Mouse (Mus musculus) R1 (cell line): Measurements from ENCODE around the gene Esam.

Experiments used
- DNase-seq: peaks from one replicate; pipeline ENCODE4 v3.0.0-alpha.2; 2018; ENCODE audit warnings: low read depth, low spot score

Gene Esam

DNA sequence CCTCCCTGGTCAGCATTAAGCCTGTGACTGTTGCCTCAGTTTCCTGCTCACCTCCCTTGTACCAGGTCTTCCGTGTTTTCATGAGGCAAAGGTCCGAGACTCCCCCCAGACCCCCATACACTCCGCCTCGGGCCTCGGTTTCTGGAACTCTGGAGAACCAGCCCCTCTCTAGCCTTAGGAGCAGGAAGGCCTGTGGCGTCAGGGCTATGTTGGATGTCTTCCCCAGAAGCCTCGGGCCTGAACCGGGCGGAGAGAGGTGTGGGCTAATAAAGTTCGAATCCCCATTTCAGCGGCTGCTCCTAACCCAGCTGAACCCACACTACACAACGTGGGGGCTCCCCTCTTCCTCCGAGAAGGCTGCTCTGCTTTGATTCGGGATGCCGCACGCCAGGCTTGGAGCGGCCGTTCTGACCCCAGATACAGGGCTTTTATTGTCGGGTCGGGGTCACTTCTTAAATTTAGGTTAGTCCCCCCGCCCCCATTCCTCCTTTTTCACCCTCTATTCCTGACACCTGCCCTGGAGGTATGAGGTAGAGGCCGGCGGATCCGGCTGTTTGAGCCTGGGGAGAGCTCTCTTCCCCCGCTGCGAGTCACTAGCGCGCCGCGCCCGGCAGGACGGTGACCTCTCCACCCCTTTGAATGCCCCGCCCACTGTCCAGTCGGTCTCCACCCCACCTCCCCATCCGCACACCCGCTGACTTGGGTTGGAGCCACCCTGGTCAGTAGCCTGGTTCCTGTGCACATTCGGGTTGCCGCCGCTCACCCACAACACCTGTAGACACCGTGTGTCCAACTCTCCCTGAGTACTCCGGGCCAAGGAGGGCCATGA is at the start of gene Esam:
TSS of gene Esam (plus strand) at position 683 of the 829 bp plus-strand sequence.
- peak; percentile 48 for DNase-seq

DNA sequence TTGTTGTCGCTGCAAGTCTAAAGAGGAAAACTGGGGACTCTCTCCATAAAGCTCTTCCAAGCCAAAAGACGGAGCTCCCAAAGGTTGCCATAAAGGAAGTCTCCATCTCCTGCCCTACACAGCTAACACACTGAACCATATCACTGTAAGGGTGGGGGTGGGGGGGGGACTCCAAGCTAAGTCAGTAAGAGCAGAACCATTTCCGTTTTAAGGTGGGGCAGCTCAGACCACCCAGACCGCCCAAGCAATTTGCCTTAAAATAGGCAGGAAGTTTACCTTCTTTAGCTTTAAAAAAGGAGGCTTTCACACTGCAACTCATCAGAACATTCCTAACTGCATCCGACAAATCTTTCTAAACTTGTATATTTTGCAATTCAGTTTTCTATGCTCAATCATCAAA is 42.7 kb upstream of the Esam start:
- peak; percentile 97 for DNase-seq

GRCm38 (mm10) chr9:37488041-37488440 is 39.8 kb upstream of the Esam start:
- DNase-seq: peak; percentile 57

DNA sequence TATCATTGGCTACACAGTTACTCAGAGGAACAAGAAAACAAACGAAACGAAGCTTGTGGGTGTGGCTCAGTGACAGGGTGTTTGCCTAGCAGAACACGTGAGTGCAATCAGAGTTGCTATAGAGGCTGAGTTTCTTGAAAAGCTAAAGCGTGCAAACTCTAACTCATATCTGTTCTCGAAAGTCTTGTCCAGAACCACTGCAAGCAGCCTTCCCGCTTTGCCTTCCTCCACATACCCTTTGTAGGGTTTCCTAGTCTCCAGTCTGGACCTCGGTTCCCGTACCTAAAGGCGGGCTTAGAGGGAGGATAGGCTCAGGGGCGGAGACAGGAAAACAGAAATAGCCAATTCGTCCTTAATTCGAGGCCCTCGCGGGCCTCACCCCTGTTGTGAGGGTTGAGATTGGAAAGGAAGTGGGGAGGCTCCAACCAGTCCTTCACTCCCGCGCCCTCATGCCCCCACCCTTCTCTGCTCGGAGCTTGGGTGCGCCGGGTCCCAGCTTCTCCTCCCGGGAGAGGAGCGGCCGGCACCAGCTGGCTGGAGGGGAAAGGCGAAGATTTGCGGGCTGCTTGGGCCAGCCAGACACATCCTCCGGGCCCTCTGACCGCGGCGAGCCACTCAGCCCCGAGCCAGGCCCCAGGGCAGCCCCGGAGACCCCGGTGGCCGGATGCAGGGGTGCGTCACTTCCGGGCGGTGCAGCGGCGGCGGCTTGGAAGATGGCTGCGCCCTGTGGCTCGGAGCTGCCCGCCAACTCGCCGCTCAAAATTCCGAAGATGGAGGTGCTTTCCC is 39.1 kb upstream of the Esam start, which contains the start of gene Msantd2:
TSS of gene Msantd2 (plus strand) at position 709 of the 786 bp plus-strand sequence.
- DNase-seq: peak; percentile 96

DNA sequence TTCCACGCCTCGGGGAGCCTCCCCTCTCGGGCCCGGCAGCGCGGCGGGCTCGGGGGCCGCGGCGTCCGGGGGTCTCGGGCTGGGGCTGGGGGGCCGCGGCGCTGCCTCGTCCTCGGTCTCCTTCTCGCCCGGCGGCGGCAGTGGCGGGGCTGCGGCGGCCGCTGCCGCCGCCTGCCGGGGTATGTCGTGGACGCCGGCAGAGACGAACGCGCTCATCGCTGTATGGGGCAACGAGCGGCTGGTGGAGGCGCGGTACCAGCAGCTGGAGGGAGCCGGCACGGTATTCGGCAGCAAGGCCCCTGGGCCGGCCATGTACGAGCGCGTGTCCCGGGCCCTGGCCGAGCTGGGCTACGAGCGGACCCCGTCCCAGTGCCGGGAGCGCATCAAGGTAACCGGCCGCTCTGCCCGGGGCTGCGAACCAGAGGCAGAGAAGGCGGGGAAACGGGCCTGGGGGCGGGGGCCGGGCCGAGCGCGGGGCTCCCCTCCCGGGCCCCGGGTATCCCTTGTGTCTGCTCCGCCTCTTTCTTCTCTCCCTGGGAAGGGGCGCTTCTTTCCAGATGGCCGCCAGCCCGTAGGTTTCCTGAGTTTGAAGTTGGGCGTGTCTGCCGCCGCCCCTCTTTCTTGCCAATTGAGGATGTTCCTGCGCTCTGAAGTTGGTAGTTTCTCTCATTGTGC is 38.3 kb upstream of the Esam start:
- DNase-seq: peak; percentile 90

GRCm38 (mm10) chr9:37495761-37496160 is 32.1 kb upstream of the Esam start:
- DNase-seq: no peak

DNA sequence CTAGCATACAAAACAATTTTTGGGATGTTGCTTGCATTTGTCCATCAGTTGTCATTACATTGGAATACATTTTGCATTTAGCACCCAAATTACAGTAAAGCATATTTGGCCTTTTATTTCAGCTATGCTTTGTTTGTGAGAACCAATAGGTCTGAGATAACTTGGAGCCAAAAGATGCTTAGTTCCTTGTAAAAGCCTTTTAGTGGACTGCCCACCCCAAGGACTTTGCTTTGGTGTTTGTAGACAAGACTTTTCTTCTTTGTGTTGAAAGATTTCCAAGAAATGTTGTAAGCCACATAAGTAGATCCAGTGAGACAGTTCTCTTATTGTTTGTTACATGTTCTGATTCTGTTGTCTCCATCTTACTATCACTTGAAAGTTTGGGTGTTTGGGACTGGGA is 31.6 kb upstream of the Esam start:
- DNase-seq: no peak

DNA sequence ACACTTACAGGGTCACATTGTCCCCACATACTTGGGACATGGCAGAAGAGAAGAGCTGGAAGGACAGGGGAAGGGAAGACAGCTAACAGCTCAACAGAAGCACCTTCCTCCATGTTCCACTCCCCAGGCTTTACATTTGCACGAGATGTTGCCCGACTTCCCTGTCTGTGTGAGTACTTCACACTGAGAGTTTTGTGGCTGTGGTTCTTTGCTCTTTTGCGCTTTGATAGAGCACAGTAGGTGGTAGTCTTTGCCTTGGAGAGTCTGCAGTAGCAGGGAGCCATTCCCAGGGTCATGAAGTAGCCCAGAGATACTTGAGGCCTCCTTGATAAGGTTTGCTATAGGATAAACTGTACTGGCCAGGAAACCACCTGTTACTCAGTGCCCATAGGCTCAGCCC is 27.7 kb upstream of the Esam start:
- DNase-seq: peak; percentile 70

GRCm38 (mm10) chr9:37501170-37501569 is 26.7 kb upstream of the Esam start:
- no peak for DNase-seq

GRCm38 (mm10) chr9:37504348-37504747 is 23.5 kb upstream of the Esam start:
- peak; percentile 80 for DNase-seq

GRCm38 (mm10) chr9:37506023-37506422 is 21.9 kb upstream of the Esam start:
- DNase-seq: no peak

- DNase-seq: peak; percentile 69
Observed at GRCm38 (mm10) chr9:37512097-37512496, 15.8 kb upstream of the Esam start.

DNA sequence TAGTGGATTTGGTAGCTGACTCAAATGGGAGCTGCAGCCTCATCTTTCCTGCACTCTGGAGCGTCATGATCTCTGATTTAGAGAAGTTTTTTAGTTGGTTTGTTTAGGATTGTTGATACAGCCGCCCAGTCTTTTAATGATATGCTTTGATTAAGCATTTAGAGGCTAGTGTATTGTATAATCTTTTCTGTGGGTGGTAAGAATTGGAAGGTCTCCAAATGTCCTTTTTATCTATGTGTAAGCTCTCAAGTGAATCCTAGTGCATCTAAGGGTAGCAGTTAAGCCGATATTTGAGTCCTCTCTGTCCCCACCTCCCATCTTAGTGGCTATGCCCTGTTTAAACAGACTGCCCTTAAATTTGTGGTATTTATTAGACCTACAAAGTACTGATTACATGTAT is 13.4 kb upstream of the Esam start:
- DNase-seq: no peak

DNA sequence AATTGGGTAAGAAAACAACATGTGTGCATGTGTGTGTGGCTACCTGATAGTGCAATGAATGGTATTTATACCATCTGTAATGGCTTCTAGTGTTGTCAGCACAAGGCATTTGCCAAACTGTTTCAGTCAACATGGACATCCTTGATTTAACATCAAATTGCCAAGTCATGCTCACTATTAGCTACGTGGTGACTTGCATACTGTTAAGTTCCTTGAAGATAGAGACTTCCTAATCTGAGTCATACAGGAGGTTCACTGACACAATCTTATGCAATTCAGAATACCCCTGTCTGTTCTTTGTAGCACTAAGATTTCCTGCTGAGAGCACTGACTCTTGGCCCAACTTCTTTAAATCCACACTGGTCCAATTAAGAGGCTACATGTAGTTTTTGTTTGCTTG is 10.4 kb upstream of the Esam start:
- peak; percentile 45 for DNase-seq

DNA sequence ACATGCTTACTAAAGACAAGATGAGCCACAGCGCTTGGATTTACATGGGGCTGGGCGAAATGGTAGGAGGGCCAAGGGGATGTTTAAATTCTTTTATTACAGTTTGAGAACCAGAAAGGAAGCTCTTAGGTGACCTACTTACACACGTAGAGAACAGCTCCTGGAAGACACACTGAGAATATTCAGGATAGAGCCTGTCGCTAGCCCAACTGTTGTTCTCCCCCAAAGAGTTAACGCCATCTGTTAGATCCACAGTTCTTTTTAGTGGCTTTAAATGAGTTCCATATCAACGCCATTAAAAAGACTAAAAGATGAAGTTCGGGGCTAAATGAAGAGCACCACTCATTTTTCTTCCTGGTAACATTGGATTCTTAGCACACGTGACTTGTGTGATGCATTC is 8.9 kb upstream of the Esam start:
- DNase-seq: no peak

DNA sequence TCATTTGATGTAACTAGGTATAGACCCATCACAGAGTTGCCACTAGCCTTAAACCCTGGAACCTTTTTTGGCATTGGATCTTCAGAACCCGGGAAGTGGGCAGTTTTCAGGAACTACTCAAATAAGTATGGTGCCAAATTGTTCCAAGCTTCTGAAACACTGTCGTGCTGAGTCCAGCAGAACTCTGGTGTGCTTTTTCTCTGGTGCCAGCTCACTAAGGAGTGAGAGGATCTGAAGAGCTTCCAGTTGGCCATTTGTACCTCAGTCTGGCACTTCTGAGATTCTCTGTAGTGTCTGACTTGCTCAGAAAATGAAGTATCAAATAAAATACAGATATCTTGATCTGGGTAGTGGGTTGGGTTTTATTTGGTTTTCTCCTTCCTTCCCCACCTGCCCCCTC is 7.9 kb upstream of the Esam start:
- no peak for DNase-seq

- peak; percentile 36 for DNase-seq
Observed at GRCm38 (mm10) chr9:37525461-37525860, 2.4 kb upstream of the Esam start.

- peak; percentile 58 for DNase-seq
Observed at GRCm38 (mm10) chr9:37526443-37527395, 1.2 kb upstream of the Esam start.

DNA sequence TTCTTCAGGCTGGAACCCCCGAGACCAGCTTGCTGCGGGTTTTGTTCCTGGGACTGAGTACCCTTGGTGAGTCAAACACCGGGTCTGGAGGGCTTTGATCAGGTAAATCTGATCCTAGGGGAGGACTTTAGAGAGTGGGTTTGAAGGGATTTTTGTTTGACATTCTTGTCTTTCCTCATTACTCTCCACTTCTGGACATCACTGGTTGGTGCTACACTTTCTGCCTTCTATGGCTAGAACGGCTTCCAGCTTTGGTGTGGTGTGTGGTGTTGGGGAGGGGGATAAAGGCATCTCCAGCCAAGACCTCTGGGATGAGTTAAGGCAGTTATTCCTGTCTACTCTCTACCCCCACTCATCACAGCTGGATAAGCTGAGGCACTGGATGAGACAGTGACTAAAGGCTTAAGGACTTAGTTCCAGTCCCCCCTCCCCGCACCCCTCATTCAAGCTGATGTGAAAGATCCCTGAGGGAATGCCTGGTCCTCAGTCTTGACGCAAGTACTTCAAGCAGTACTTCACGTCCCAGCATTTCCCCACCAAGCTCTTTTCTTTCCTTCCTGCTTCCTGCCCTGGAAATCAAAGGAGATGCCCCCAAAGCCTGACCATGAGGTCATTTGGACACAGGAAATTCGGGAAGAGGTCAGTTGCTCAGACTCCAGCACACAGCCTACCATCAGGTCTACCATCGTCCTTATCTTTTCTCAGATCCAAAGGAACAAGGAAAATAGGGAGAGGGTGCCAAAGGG is 520 bp downstream of the Esam start:
- DNase-seq: no peak
